Mouse (Mus musculus): ENCODE results near the gene Rsrp1. TPM values are rescaled to one million over a fixed set of nuclear protein-coding genes. Genes with fewer than 3 reads are reported as not detected.

Rsrp1 gene
- total RNA-seq, 4 experiments from 2014 or later, result 98.0 to 149 (median 104) TPM

DNA sequence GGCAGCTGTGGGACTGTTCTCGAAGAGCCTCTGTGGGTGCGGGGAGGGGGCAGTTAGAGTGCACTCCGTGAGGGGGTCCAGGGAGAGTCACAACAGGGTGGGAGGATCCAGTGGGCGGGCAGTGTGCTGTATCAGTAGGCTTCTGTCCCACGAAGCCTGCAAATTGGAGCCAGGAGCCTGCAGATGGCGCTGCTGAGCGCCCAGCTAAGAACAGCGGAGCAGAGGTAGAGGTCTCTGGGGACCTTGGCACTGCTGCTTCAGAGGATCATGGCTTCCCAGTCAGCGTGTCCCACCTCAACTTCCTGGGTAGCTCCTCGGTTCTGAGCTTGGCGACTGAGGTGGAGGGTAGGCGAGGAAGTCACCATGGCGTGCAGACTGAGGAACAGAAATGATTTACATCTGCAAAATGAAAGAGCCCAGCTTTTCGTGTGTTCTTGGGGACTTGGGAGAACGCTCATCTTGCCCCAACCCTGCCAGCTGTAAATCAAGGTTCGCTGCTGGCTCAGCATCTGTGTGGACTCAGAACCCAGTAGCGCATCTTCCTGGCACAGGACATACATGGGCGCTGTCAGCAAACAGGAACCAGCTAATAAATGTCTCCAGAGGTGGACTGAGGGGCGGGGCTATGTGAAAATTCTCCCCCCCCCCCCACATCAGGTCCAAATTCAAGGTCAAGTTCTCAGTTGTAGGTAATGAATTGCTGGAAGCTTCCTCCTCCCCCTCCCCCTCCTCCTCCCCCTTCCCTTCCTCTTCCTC lies 39.8 kb downstream of the Rsrp1 start:
- DNase-seq (ENCODE audit: low spot score in 2 of 2), result no peak

DNA sequence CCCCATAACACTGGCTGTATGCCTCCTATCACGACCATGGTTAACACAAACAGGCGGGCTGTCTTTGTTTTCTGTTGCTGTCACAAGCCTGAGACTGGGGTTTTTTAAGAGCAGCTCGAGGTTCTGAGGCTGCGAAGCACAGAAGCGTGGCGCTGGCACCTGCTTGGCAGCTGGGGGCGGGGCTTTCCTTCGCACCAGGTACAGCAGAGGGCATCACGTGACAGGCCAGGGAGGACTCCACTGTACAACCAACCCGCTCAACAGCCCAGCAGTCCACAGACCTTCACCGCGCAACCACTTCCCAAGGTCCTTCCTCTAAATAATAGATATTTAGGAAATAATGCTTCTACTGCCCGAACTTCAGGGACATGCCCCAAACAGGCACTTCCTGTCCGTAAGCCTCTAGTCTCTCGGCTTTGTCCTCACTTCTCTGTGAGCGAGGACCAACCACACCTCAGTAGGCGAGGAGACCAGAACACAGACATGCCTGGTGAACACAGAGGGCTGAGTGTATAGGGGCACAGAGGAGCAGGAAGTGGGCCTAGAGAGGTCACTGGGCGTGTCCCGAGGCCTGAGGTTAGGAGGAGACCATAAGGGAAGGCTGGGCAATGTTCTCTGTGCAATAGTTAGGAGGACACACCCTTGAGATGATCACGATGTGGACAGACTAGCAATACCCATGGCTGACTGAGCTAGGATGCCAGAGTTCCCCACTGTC lies 44.7 kb downstream of the Rsrp1 start:
- DNase-seq (ENCODE audit: low spot score in 2 of 2), result no peak

DNA sequence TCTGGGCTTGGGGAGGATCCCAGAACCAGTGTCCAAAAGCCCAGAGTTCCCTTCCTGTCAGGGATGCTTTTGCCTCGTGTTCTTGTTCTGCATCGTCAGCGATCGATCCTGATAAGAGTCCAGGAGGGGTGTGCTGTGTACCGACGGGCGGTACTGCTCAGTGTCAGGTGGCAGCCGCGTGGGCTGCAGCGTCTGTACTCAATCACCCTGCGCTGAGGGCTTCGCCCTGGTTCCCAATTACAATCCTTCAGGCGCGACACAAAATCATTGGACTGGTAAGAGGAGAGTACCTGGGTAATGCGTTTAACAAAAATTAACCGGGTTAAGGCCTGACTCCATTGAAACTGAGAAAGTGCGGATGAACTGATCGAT lies 45.2 kb downstream of the Rsrp1 start:
- DNase-seq (ENCODE audit: low spot score in 2 of 2), result no peak

DNA sequence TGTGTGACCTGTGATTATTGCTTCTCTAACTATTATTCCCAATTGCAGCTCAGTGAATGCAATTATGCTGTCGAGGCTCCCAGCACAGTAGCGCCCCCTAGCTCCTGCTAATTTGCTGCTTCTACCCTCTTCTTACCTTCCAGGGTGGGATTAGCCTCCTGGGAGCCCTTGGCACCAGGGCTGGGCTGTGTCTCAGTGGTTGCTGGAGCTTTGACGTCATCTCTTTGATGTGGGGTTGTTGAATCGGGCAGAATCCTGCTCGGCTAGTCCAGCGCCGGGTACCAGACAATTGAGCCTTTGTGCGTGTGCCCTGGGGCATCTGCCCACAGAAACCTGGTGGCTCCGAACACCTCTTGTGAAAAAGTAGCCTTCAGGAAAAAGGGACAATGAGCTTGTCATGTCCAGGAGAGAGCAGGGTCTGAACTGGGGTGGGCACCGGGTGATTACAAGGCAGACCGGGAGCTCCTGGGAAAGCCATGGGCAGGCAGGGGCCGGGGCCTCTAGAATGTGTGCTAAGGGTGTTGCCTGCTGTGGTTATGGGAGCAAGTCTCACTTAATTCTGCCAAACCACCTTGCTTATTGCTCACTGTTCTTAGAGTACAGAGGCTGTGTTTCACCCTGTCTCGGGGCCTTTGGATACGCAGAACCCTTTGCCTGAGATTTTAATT lies 52.0 kb downstream of the Rsrp1 start:
- DNase-seq (ENCODE audit: low spot score in 2 of 2), result no peak

DNA sequence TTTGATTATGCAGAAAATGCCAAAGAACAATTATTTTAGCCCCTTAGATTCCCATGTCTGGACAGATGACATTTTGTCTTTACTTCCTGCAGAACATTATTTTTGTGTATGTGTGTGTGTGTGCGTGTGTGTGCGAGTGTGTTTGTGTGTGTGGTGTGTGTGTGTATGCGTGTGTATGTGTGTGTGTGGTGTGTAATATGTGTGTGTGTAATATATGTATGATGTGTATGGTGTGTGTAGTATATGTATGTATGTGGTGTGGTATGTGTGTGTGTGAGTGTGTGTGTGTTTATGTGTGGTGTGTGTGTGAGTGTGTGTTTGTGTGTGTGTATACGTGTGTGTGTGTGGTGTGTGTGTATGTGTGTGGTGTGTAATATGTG lies 52.5 kb downstream of the Rsrp1 start:
- no peak for DNase-seq (ENCODE audit: low spot score in 2 of 2)

Other genes with a start within 250 kb of the Rsrp1 start
- 1 to 10 TPM; 1.8 to 2.7 (median 2.1) TPM for gene Man1c1, start 219.3 kb upstream of the Rsrp1 start, total RNA-seq (2022)
- gene Ldlrap1, start 155.6 kb upstream of the Rsrp1 start, total RNA-seq (2022), result 1 to 10 TPM; 4.3 to 7.7 (median 5.3) TPM
- gene Maco1, start 70.2 kb upstream of the Rsrp1 start, total RNA-seq (2022), result 10 to 100 TPM; 17.5 to 21.6 (median 19.1) TPM
- not detected for gene Rhd, start 59.1 kb upstream of the Rsrp1 start, total RNA-seq (2022)
- gene Tmem50a, start 8.6 kb upstream of the Rsrp1 start, total RNA-seq (2022), result 10 to 100 TPM; 26.4 to 33.9 (median 31.7) TPM
- gene Syf2, start 7.3 kb downstream of the Rsrp1 start, total RNA-seq (2022), result 10 to 100 TPM; 33.5 to 45.5 (median 39.6) TPM
- under 1 TPM in 1 of 4 experiments, not detected in 3; 0.07 TPM for gene Runx3, start 197.1 kb downstream of the Rsrp1 start, total RNA-seq (2022)